Mouse (Mus musculus) myocyte (in vitro differentiated cells): ENCODE results near the gene Adgrg2. TPM values are rescaled to one million over a fixed set of nuclear protein-coding genes. Genes with fewer than 3 reads are reported as not detected.

Experiments used
- H3K27me3 ChIP-seq: one replicate; pipeline ENCODE4 v1.6.1; 2011; ENCODE audit not compliant: control insufficient read depth, insufficient read depth, insufficient read length
- H3K36me3 ChIP-seq: one replicate; pipeline ENCODE4 v1.6.1; 2011; ENCODE audit not compliant: control insufficient read depth, insufficient read depth
- H3K4me2 ChIP-seq: one replicate; pipeline ENCODE4 v1.6.1; 2011; ENCODE audit warnings: low read depth, control low read depth
- H3K4me3 ChIP-seq: one replicate; pipeline ENCODE4 v1.5.1; 2011; ENCODE audit warnings: mild to moderate bottlenecking, control low read depth, moderate library complexity
- H3K79me2 ChIP-seq: one replicate; pipeline ENCODE4 v1.6.1; 2011; ENCODE audit not compliant: control insufficient read depth, insufficient read depth
- H3ac ChIP-seq: one replicate; pipeline ENCODE4 v1.6.1; 2011; ENCODE audit not compliant: control insufficient read depth, insufficient read length
- CEBPB ChIP-seq: IDR thresholded peaks from 2 replicates; pipeline ENCODE4 v1.6.1; 2011; ENCODE audit warnings: mild to moderate bottlenecking, moderate library complexity; ENCODE audit not compliant: poor library complexity, insufficient read depth, severe bottlenecking
- E2F4 ChIP-seq: IDR thresholded peaks from one replicate; pipeline ENCODE4 v1.6.1; 2011; ENCODE audit warnings: mild to moderate bottlenecking, control low read depth, moderate library complexity; ENCODE audit not compliant: insufficient read depth
- MAX ChIP-seq: IDR thresholded peaks from one replicate; pipeline ENCODE4 v1.6.1; 2011; ENCODE audit warnings: low read depth, mild to moderate bottlenecking, control low read depth
- MYOD1 ChIP-seq, 3 experiments: IDR thresholded peaks; one replicate each; pipeline ENCODE4 v1.6.1; 2011; ENCODE audit warnings: control low read depth in 2 of 3, low read depth in 2 of 3, mild to moderate bottlenecking in 2 of 3, moderate library complexity in 1 of 3; ENCODE audit not compliant: insufficient read length in 2 of 3, control insufficient read depth in 1 of 3
- MYOG ChIP-seq, 3 experiments: IDR thresholded peaks; one replicate each; pipeline ENCODE4 v1.6.1; 2011; ENCODE audit warnings: control low read depth in 2 of 3, low read depth in 2 of 3, mild to moderate bottlenecking in 2 of 3; ENCODE audit not compliant: insufficient read length in 2 of 3, control insufficient read depth in 1 of 3, insufficient read depth in 1 of 3
- POLR2A ChIP-seq: IDR thresholded peaks from one replicate; pipeline ENCODE4 v1.6.1; 2011; ENCODE audit warnings: low read depth, mild to moderate bottlenecking, control low read depth, moderate library complexity; ENCODE audit not compliant: insufficient read length
- POLR2AphosphoS2 ChIP-seq: IDR thresholded peaks from one replicate; pipeline ENCODE4 v1.6.1; 2011; ENCODE audit warnings: low read depth, control low read depth; ENCODE audit not compliant: insufficient read length
- REST ChIP-seq: IDR thresholded peaks from one replicate; pipeline ENCODE4 v1.6.1; 2011; ENCODE audit warnings: mild to moderate bottlenecking, control low read depth, moderate library complexity; ENCODE audit not compliant: insufficient read depth, insufficient read length
- SRF ChIP-seq: IDR thresholded peaks from one replicate; pipeline ENCODE4 v1.6.1; 2011; ENCODE audit warnings: low read depth; ENCODE audit not compliant: control insufficient read depth, insufficient read length
- TCF12 ChIP-seq: IDR thresholded peaks from one replicate; pipeline ENCODE4 v1.6.1; 2011; ENCODE audit warnings: mild to moderate bottlenecking, control low read depth; ENCODE audit not compliant: poor library complexity, insufficient read depth, severe bottlenecking
- TCF3 ChIP-seq: IDR thresholded peaks from one replicate; pipeline ENCODE4 v1.6.1; 2011; ENCODE audit warnings: low read depth, control low read depth; ENCODE audit not compliant: insufficient read length
- USF1 ChIP-seq: IDR thresholded peaks from one replicate; pipeline ENCODE4 v1.6.1; 2011; ENCODE audit warnings: low read depth, mild to moderate bottlenecking, control low read depth, moderate library complexity
- polyA plus RNA-seq: library from polyadenylated mRNA; unstranded; fragments of >200 nt; fragmentation: generic; extraction: Trizol; gene quantifications from one replicate; pipeline ENCODE4 v1.2.1, GENCODE M21; 2012; ENCODE audit warnings: missing spikeins

Adgrg2 gene
- polyA plus RNA-seq, 1 experiment = 1.7 TPM

- Histone ChIP-seq H3K79me2 (no peaks in the 10 kb centered on the region), H3ac (no peak overlapping the region), H3K36me3 (no peaks in the 10 kb centered on the region), H3K4me2 (no peak overlapping the region), H3K4me3 (no peak overlapping the region), H3K27me3 (no peaks in the 10 kb centered on the region)
- no peak for TF ChIP-seq E2F4
- no peak for TF ChIP-seq POLR2AphosphoS2
- no peak for TF ChIP-seq TCF3
- no peak for TF ChIP-seq CEBPB
- TF ChIP-seq MAX = no peak
- no peak for TF ChIP-seq MYOD1 (IDR thresholded peaks at IDR 0.05; ENCODE audit: control insufficient read depth in 1 of 3, insufficient read length in 2 of 3, low read depth in 2 of 3)
- TF ChIP-seq POLR2A = no peak
Observed at GRCm38 (mm10) chrX:160426930-160427329, 36.4 kb downstream of the Adgrg2 start.

- no peaks in the 10 kb centered on the region for H3K27me3 ChIP-seq
- no peaks in the 10 kb centered on the region for H3K36me3 ChIP-seq
- H3K79me2 ChIP-seq = no peaks in the 10 kb centered on the region
- TF ChIP-seq MYOG (IDR thresholded peaks at IDR 0.05; ENCODE audit: control insufficient read depth in 1 of 3, insufficient read depth in 1 of 3, insufficient read length in 2 of 3, low read depth in 2 of 3) = no peak
- TF ChIP-seq SRF = no peak
- TF ChIP-seq E2F4 = no peak
- TF ChIP-seq REST = no peak
- no peak for TF ChIP-seq POLR2AphosphoS2
- no peak for TF ChIP-seq CEBPB
- no peak for TF ChIP-seq MYOD1 (IDR thresholded peaks at IDR 0.05; ENCODE audit: control insufficient read depth in 1 of 3, insufficient read length in 2 of 3, low read depth in 2 of 3)
- H3ac ChIP-seq = no peak overlapping the region
- no peak overlapping the region for H3K4me3 ChIP-seq
- H3K4me2 ChIP-seq = no peak overlapping the region
Observed at GRCm38 (mm10) chrX:160432192-160432591, 41.7 kb downstream of the Adgrg2 start.

- H3K27me3 ChIP-seq = no peaks in the 10 kb centered on the region
- no peak overlapping the region for H3ac ChIP-seq
- TF ChIP-seq MYOG (IDR thresholded peaks at IDR 0.05; ENCODE audit: control insufficient read depth in 1 of 3, insufficient read depth in 1 of 3, insufficient read length in 2 of 3, low read depth in 2 of 3) (no peak), MAX (no peak), TCF12 (no peak), POLR2A (no peak), USF1 (no peak), REST (no peak), E2F4 (no peak), POLR2AphosphoS2 (no peak), CEBPB (no peak), TCF3 (no peak), MYOD1 (IDR thresholded peaks at IDR 0.05; ENCODE audit: control insufficient read depth in 1 of 3, insufficient read length in 2 of 3, low read depth in 2 of 3) (no peak), SRF (no peak)
- H3K36me3 ChIP-seq = no peaks in the 10 kb centered on the region
- no peak overlapping the region for H3K4me2 ChIP-seq
- H3K4me3 ChIP-seq = no peak overlapping the region
- no peaks in the 10 kb centered on the region for H3K79me2 ChIP-seq
Observed at GRCm38 (mm10) chrX:160441272-160441671, 50.8 kb downstream of the Adgrg2 start.

- Histone ChIP-seq H3K4me2 (no peak overlapping the region), H3K79me2 (no peaks in the 10 kb centered on the region), H3K36me3 (no peaks in the 10 kb centered on the region), H3ac (no peak overlapping the region), H3K4me3 (no peak overlapping the region), H3K27me3 (no peaks in the 10 kb centered on the region)
- no peak for TF ChIP-seq SRF
- TF ChIP-seq TCF12 = no peak
- TF ChIP-seq CEBPB = no peak
- no peak for TF ChIP-seq REST
- no peak for TF ChIP-seq TCF3
- TF ChIP-seq MYOG (IDR thresholded peaks at IDR 0.05; ENCODE audit: control insufficient read depth in 1 of 3, insufficient read depth in 1 of 3, insufficient read length in 2 of 3, low read depth in 2 of 3) = no peak
Observed at GRCm38 (mm10) chrX:160448351-160448750, 57.9 kb downstream of the Adgrg2 start.

GRCm38 (mm10) chrX:160449363-160449762 is 58.9 kb downstream of the Adgrg2 start:
- H3K27me3 ChIP-seq = no peaks in the 10 kb centered on the region
- H3K79me2 ChIP-seq = no peaks in the 10 kb centered on the region
- no peak overlapping the region for H3ac ChIP-seq
- no peak for TF ChIP-seq REST
- H3K36me3 ChIP-seq = no peaks in the 10 kb centered on the region
- no peak overlapping the region for H3K4me3 ChIP-seq
- H3K4me2 ChIP-seq = no peak overlapping the region

GRCm38 (mm10) chrX:160455686-160456085 is 65.2 kb downstream of the Adgrg2 start:
- Histone ChIP-seq H3K4me2 (no peak overlapping the region), H3K79me2 (no peaks in the 10 kb centered on the region), H3ac (no peak overlapping the region), H3K4me3 (no peak overlapping the region), H3K27me3 (no peaks in the 10 kb centered on the region), H3K36me3 (no peaks in the 10 kb centered on the region)
- no peak for TF ChIP-seq TCF12
- peak; percentile 20 for TF ChIP-seq USF1
